Mouse (Mus musculus): ENCODE results near the gene Car9. TPM values are rescaled to one million over a fixed set of nuclear protein-coding genes. Genes with fewer than 3 reads are reported as not detected.

Gene Car9
- polyA plus RNA-seq, 1 experiment from 2014 or later, result not detected

- H3K9me3 ChIP-seq (ENCODE audit: control insufficient read depth, low read length), result no peaks in the 10 kb centered on the region
- WGBS, result 61% methylated on average over 8 of the region's 8 CpGs
- no peak overlapping the region for H3K4me2 ChIP-seq (ENCODE audit: low read depth, low read length)
- H3K27ac ChIP-seq (ENCODE audit: low read depth, low read length), result no peak overlapping the region
- H3K4me1 ChIP-seq (ENCODE audit: control insufficient read depth, insufficient read depth, low read length), result no peaks in the 10 kb centered on the region
- no peak for ATAC-seq (ENCODE audit: low read depth)
- no peaks in the 10 kb centered on the region for H3K27me3 ChIP-seq (ENCODE audit: control insufficient read depth, insufficient read depth, low read length)
- H3K4me3 ChIP-seq (ENCODE audit: low read depth, low read length), result no peak overlapping the region
- peaks cover 35% of the 10 kb centered on the region for H3K36me3 ChIP-seq (ENCODE audit: control insufficient read depth, insufficient read depth, low read length)
- no peak overlapping the region for H3K9ac ChIP-seq (replicated peaks; ENCODE audit: low read depth, low read length)
Observed at GRCm38 (mm10) chr4:43530081-43530501, 23.3 kb downstream of the Car9 start.

- no peaks in the 10 kb centered on the region for H3K9me3 ChIP-seq (ENCODE audit: control insufficient read depth, low read length)
- H3K36me3 ChIP-seq (ENCODE audit: control insufficient read depth, insufficient read depth, low read length), result peaks cover 40% of the 10 kb centered on the region
- H3K27me3 ChIP-seq (ENCODE audit: control insufficient read depth, insufficient read depth, low read length), result no peaks in the 10 kb centered on the region
- H3K9ac ChIP-seq (replicated peaks; ENCODE audit: low read depth, low read length), result no peak overlapping the region
- no peak overlapping the region for H3K4me3 ChIP-seq (ENCODE audit: low read depth, low read length)
- 28% methylated on average over 7 of the region's 7 CpGs for WGBS
- no peak for ATAC-seq (ENCODE audit: low read depth)
- H3K27ac ChIP-seq (ENCODE audit: low read depth, low read length), result no peak overlapping the region
- H3K4me2 ChIP-seq (ENCODE audit: low read depth, low read length), result no peak overlapping the region
- H3K4me1 ChIP-seq (ENCODE audit: control insufficient read depth, insufficient read depth, low read length), result no peaks in the 10 kb centered on the region
Observed at GRCm38 (mm10) chr4:43530581-43530980, 23.8 kb downstream of the Car9 start.

- Histone ChIP-seq H3K9ac (replicated peaks; ENCODE audit: low read depth, low read length) (no peak overlapping the region), H3K4me2 (ENCODE audit: low read depth, low read length) (no peak overlapping the region), H3K27me3 (ENCODE audit: control insufficient read depth, insufficient read depth, low read length) (no peaks in the 10 kb centered on the region), H3K27ac (ENCODE audit: low read depth, low read length) (no peak overlapping the region), H3K4me1 (ENCODE audit: control insufficient read depth, insufficient read depth, low read length) (no peaks in the 10 kb centered on the region), H3K9me3 (ENCODE audit: control insufficient read depth, low read length) (no peaks in the 10 kb centered on the region), H3K36me3 (ENCODE audit: control insufficient read depth, insufficient read depth, low read length) (peaks cover 63% of the 10 kb centered on the region), H3K4me3 (ENCODE audit: low read depth, low read length) (no peak overlapping the region)
- WGBS, result 86% methylated on average over 9 of the region's 9 CpGs
- ATAC-seq (ENCODE audit: low read depth), result no peak
Observed at GRCm38 (mm10) chr4:43533270-43533669, 26.5 kb downstream of the Car9 start.

GRCm38 (mm10) chr4:43535628-43536027, 28.9 kb downstream of the Car9 start:
- H3K4me3 ChIP-seq (ENCODE audit: low read depth, low read length), result no peak overlapping the region
- H3K36me3 ChIP-seq (ENCODE audit: control insufficient read depth, insufficient read depth, low read length), result peaks cover 81% of the 10 kb centered on the region
- no peak overlapping the region for H3K4me2 ChIP-seq (ENCODE audit: low read depth, low read length)
- H3K27ac ChIP-seq (ENCODE audit: low read depth, low read length), result no peak overlapping the region
- H3K4me1 ChIP-seq (ENCODE audit: control insufficient read depth, insufficient read depth, low read length), result no peaks in the 10 kb centered on the region
- ATAC-seq (ENCODE audit: low read depth), result no peak
- H3K27me3 ChIP-seq (ENCODE audit: control insufficient read depth, insufficient read depth, low read length), result no peaks in the 10 kb centered on the region
- no peak overlapping the region for H3K9ac ChIP-seq (replicated peaks; ENCODE audit: low read depth, low read length)
- WGBS, result 95% methylated on average over 8 of the region's 8 CpGs
- no peaks in the 10 kb centered on the region for H3K9me3 ChIP-seq (ENCODE audit: control insufficient read depth, low read length)

GRCm38 (mm10) chr4:43536031-43536430, 29.3 kb downstream of the Car9 start:
- Histone ChIP-seq H3K4me3 (ENCODE audit: low read depth, low read length) (no peak overlapping the region), H3K9ac (replicated peaks; ENCODE audit: low read depth, low read length) (no peak overlapping the region), H3K36me3 (ENCODE audit: control insufficient read depth, insufficient read depth, low read length) (peaks cover 79% of the 10 kb centered on the region), H3K4me1 (ENCODE audit: control insufficient read depth, insufficient read depth, low read length) (no peaks in the 10 kb centered on the region), H3K9me3 (ENCODE audit: control insufficient read depth, low read length) (no peaks in the 10 kb centered on the region), H3K27me3 (ENCODE audit: control insufficient read depth, insufficient read depth, low read length) (no peaks in the 10 kb centered on the region), H3K27ac (ENCODE audit: low read depth, low read length) (no peak overlapping the region), H3K4me2 (ENCODE audit: low read depth, low read length) (no peak overlapping the region)
- no peak for ATAC-seq (ENCODE audit: low read depth)
- 99% methylated on average over 9 of the region's 9 CpGs for WGBS

- Histone ChIP-seq H3K36me3 (ENCODE audit: control insufficient read depth, insufficient read depth, low read length) (peaks cover 79% of the 10 kb centered on the region), H3K4me3 (ENCODE audit: low read depth, low read length) (no peak overlapping the region), H3K27ac (ENCODE audit: low read depth, low read length) (no peak overlapping the region), H3K9me3 (ENCODE audit: control insufficient read depth, low read length) (no peaks in the 10 kb centered on the region), H3K27me3 (ENCODE audit: control insufficient read depth, insufficient read depth, low read length) (no peaks in the 10 kb centered on the region), H3K4me1 (ENCODE audit: control insufficient read depth, insufficient read depth, low read length) (no peaks in the 10 kb centered on the region), H3K9ac (replicated peaks; ENCODE audit: low read depth, low read length) (no peak overlapping the region), H3K4me2 (ENCODE audit: low read depth, low read length) (no peak overlapping the region)
- 75% methylated on average over 2 of the region's 3 CpGs for WGBS
- ATAC-seq (ENCODE audit: low read depth), result no peak
Observed at GRCm38 (mm10) chr4:43542044-43542443, 35.3 kb downstream of the Car9 start.

DNA sequence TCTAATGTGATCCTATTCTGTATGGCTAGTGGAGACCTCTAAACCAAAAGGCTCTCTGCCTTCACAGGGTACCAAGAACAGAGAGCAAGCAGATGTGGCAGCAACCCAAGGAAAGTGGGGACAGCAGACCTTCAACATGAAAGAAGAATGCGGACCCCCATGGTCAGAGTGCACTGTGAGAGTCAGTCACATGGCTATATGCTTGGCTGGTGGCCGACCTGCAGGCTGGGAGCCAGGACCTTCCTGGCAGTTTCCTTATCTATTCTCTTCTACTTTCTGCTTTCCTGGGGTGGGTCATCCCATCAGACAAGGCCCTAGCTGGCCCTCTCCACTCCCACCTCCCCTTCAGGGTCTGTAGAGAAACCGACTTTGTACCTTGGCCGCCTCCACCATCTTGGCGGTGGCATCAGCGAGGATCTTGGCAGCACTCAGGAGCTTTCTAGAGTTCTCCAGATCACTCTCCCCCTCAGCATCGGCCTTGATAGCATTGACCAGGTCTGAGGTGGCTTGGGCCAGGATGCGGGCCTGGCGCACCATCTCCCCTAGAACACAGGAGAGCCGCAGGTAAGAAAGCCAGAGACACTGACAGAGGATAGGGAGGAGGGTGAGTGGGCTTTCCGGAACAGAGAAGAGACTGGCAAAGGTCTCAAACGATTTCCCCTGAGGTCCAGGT, 39.7 kb downstream of the Car9 start:
- Histone ChIP-seq H3K9ac (replicated peaks; ENCODE audit: low read depth, low read length) (no peak overlapping the region), H3K4me3 (ENCODE audit: low read depth, low read length) (no peak overlapping the region), H3K36me3 (ENCODE audit: control insufficient read depth, insufficient read depth, low read length) (peaks cover 87% of the 10 kb centered on the region), H3K9me3 (ENCODE audit: control insufficient read depth, low read length) (no peaks in the 10 kb centered on the region), H3K27me3 (ENCODE audit: control insufficient read depth, insufficient read depth, low read length) (no peaks in the 10 kb centered on the region), H3K4me1 (ENCODE audit: control insufficient read depth, insufficient read depth, low read length) (no peaks in the 10 kb centered on the region), H3K27ac (ENCODE audit: low read depth, low read length) (no peak overlapping the region), H3K4me2 (ENCODE audit: low read depth, low read length) (no peak overlapping the region)
- WGBS, result 98% methylated on average over 12 of the region's 12 CpGs
- ATAC-seq (ENCODE audit: low read depth), result no peak

- Histone ChIP-seq H3K36me3 (ENCODE audit: control insufficient read depth, insufficient read depth, low read length) (peaks cover 87% of the 10 kb centered on the region), H3K9me3 (ENCODE audit: control insufficient read depth, low read length) (no peaks in the 10 kb centered on the region), H3K4me2 (ENCODE audit: low read depth, low read length) (no peak overlapping the region), H3K9ac (replicated peaks; ENCODE audit: low read depth, low read length) (no peak overlapping the region), H3K27ac (ENCODE audit: low read depth, low read length) (no peak overlapping the region), H3K4me3 (ENCODE audit: low read depth, low read length) (no peak overlapping the region), H3K27me3 (ENCODE audit: control insufficient read depth, insufficient read depth, low read length) (no peaks in the 10 kb centered on the region), H3K4me1 (ENCODE audit: control insufficient read depth, insufficient read depth, low read length) (no peaks in the 10 kb centered on the region)
- 96% methylated on average over 8 of the region's 8 CpGs for WGBS
- no peak for ATAC-seq (ENCODE audit: low read depth)
Observed at GRCm38 (mm10) chr4:43547160-43547559, 40.4 kb downstream of the Car9 start.

GRCm38 (mm10) chr4:43549055-43549454, 42.3 kb downstream of the Car9 start:
- no peak overlapping the region for H3K9ac ChIP-seq (replicated peaks; ENCODE audit: low read depth, low read length)
- no peak overlapping the region for H3K27ac ChIP-seq (ENCODE audit: low read depth, low read length)
- no peak overlapping the region for H3K4me3 ChIP-seq (ENCODE audit: low read depth, low read length)
- ATAC-seq (ENCODE audit: low read depth), result no peak
- H3K36me3 ChIP-seq (ENCODE audit: control insufficient read depth, insufficient read depth, low read length), result peaks cover 88% of the 10 kb centered on the region
- no peaks in the 10 kb centered on the region for H3K4me1 ChIP-seq (ENCODE audit: control insufficient read depth, insufficient read depth, low read length)
- no peak overlapping the region for H3K4me2 ChIP-seq (ENCODE audit: low read depth, low read length)
- no peaks in the 10 kb centered on the region for H3K9me3 ChIP-seq (ENCODE audit: control insufficient read depth, low read length)
- H3K27me3 ChIP-seq (ENCODE audit: control insufficient read depth, insufficient read depth, low read length), result no peaks in the 10 kb centered on the region
- 95% methylated on average over 12 of the region's 12 CpGs for WGBS

All from neural tube, embryonic 14.5 days (tissue).